Mouse (Mus musculus) bone marrow, adult 2 months (tissue): Measurements from ENCODE around the gene Astn1.

ENCODE experiments used
- CTCF ChIP-seq: fragments of 200-500 bp; IDR thresholded peaks from 2 replicates; pipeline ENCODE4 v1.5.1; 2011; ENCODE audit warnings: low read length, control low read depth; ENCODE audit not compliant: control insufficient read depth, insufficient read depth
- POLR2A ChIP-seq: fragments of 200-500 bp; IDR thresholded peaks from 2 replicates; pipeline ENCODE4 v1.6.1; 2011; ENCODE audit warnings: low read depth, mild to moderate bottlenecking, control low read depth, low read length, borderline replicate concordance; ENCODE audit not compliant: control insufficient read depth

GRCm38 (mm10) chr1:158713301-158714095 is 351.4 kb downstream of the Astn1 start:
- TF ChIP-seq CTCF (no peak), POLR2A (no peak)
